Mouse (Mus musculus): Measurements from ENCODE around the gene Rab3gap2. TPM values are rescaled to one million over a fixed set of nuclear protein-coding genes. Genes with fewer than 3 reads are reported as not detected.
A peak's percentile ranks its signal among the peaks of the same experiment; 100 is the strongest.

Gene Rab3gap2
- polyA plus RNA-seq, 1 experiment from 2014 or later: 15.0 TPM

- Histone ChIP-seq H3K9me3 (replicated peaks; ENCODE audit: low read length) (no peaks in the 10 kb centered on the region), H3K27me3 (ENCODE audit: insufficient read depth, low read length) (no peaks in the 10 kb centered on the region), H3K36me3 (ENCODE audit: insufficient read depth, low read length) (peaks cover 48% of the 10 kb centered on the region; the same call in 1 of the 2 replicates), H3K27ac (no peak overlapping the region), H3K9ac (ENCODE audit: low read depth, low read length) (no peak overlapping the region), H3K4me2 (ENCODE audit: low read length) (no peak overlapping the region), H3K4me1 (replicated peaks; ENCODE audit: insufficient read depth, low read length) (no peaks in the 10 kb centered on the region), H3K4me3 (replicated peaks; ENCODE audit: low read depth, low read length) (no peak overlapping the region)
- DNase-seq (ENCODE audit: low spot score) (no peak), ATAC-seq (replicated peaks; ENCODE audit: low FRiP score, low read depth) (no peak)
- no peak for TF ChIP-seq CTCF (IDR thresholded peaks at IDR 0.05; ENCODE audit: low read depth)
- WGBS: 83% methylated on average over 9 of the region's 9 CpGs
Observed at GRCm38 (mm10) chr1:185271373-185271772, 67.5 kb downstream of the Rab3gap2 start.

- Histone ChIP-seq H3K4me3 (replicated peaks; ENCODE audit: low read depth, low read length) (no peak overlapping the region), H3K4me2 (ENCODE audit: low read length) (no peak overlapping the region), H3K36me3 (ENCODE audit: insufficient read depth, low read length) (peaks cover 60% of the 10 kb centered on the region; the same call in 1 of the 2 replicates), H3K9ac (ENCODE audit: low read depth, low read length) (no peak overlapping the region), H3K27ac (peak overlapping the region; percentile 37; the same call in 1 of the 2 replicates), H3K27me3 (ENCODE audit: insufficient read depth, low read length) (no peaks in the 10 kb centered on the region), H3K9me3 (replicated peaks; ENCODE audit: low read length) (no peaks in the 10 kb centered on the region), H3K4me1 (replicated peaks; ENCODE audit: insufficient read depth, low read length) (no peaks in the 10 kb centered on the region)
- DNase-seq (ENCODE audit: low spot score) (no peak), ATAC-seq (replicated peaks; ENCODE audit: low FRiP score, low read depth) (peak; percentile 57; the same call in 1 of the 2 replicates)
- no peak for TF ChIP-seq CTCF (IDR thresholded peaks at IDR 0.05; ENCODE audit: low read depth)
- WGBS: 87% methylated on average over 5 of the region's 5 CpGs
Observed at GRCm38 (mm10) chr1:185274819-185275545, 71.1 kb downstream of the Rab3gap2 start.

- no peak for TF ChIP-seq CTCF (IDR thresholded peaks at IDR 0.05; ENCODE audit: low read depth)
- 78% methylated on average over 7 of the region's 7 CpGs for WGBS
- Histone ChIP-seq H3K4me1 (replicated peaks; ENCODE audit: insufficient read depth, low read length) (no peaks in the 10 kb centered on the region), H3K36me3 (ENCODE audit: insufficient read depth, low read length) (peaks cover 67% of the 10 kb centered on the region), H3K27ac (peak overlapping the region; percentile 42), H3K4me3 (replicated peaks; ENCODE audit: low read depth, low read length) (no peak overlapping the region), H3K9me3 (replicated peaks; ENCODE audit: low read length) (no peaks in the 10 kb centered on the region), H3K4me2 (ENCODE audit: low read length) (no peak overlapping the region), H3K27me3 (ENCODE audit: insufficient read depth, low read length) (no peaks in the 10 kb centered on the region), H3K9ac (ENCODE audit: low read depth, low read length) (no peak overlapping the region)
- ATAC-seq (replicated peaks; ENCODE audit: low FRiP score, low read depth): no peak
- DNase-seq (ENCODE audit: low spot score): no peak
Observed at GRCm38 (mm10) chr1:185275976-185276375, 72.1 kb downstream of the Rab3gap2 start.

- no peaks in the 10 kb centered on the region for H3K4me1 ChIP-seq (replicated peaks; ENCODE audit: insufficient read depth, low read length)
- 74% methylated on average over 11 of the region's 11 CpGs for WGBS
- no peaks in the 10 kb centered on the region for H3K9me3 ChIP-seq (replicated peaks; ENCODE audit: low read length)
- H3K27me3 ChIP-seq (ENCODE audit: insufficient read depth, low read length): no peaks in the 10 kb centered on the region
- no peak for TF ChIP-seq CTCF (IDR thresholded peaks at IDR 0.05; ENCODE audit: low read depth)
- H3K4me3 ChIP-seq (replicated peaks; ENCODE audit: low read depth, low read length): no peak overlapping the region
- DNase-seq (ENCODE audit: low spot score) (peak; percentile 27), ATAC-seq (replicated peaks; ENCODE audit: low FRiP score, low read depth) (no peak)
- H3K9ac ChIP-seq (ENCODE audit: low read depth, low read length): no peak overlapping the region
- peaks cover 66% of the 10 kb centered on the region for H3K36me3 ChIP-seq (ENCODE audit: insufficient read depth, low read length)
- no peak overlapping the region for H3K4me2 ChIP-seq (ENCODE audit: low read length)
- H3K27ac ChIP-seq: no peak overlapping the region
Observed at GRCm38 (mm10) chr1:185277022-185277421, 73.1 kb downstream of the Rab3gap2 start.

- Histone ChIP-seq H3K4me1 (replicated peaks; ENCODE audit: insufficient read depth, low read length) (no peaks in the 10 kb centered on the region), H3K4me3 (replicated peaks; ENCODE audit: low read depth, low read length) (no peak overlapping the region), H3K4me2 (ENCODE audit: low read length) (no peak overlapping the region), H3K27ac (no peak overlapping the region), H3K27me3 (ENCODE audit: insufficient read depth, low read length) (no peaks in the 10 kb centered on the region), H3K9me3 (replicated peaks; ENCODE audit: low read length) (no peaks in the 10 kb centered on the region), H3K36me3 (ENCODE audit: insufficient read depth, low read length) (peaks cover 72% of the 10 kb centered on the region), H3K9ac (ENCODE audit: low read depth, low read length) (no peak overlapping the region)
- TF ChIP-seq CTCF (IDR thresholded peaks at IDR 0.05; ENCODE audit: low read depth): no peak
- DNase-seq (ENCODE audit: low spot score): no peak
- ATAC-seq (replicated peaks; ENCODE audit: low FRiP score, low read depth): no peak
- 72% methylated on average over 9 of the region's 9 CpGs for WGBS
Observed at GRCm38 (mm10) chr1:185279288-185279687, 75.4 kb downstream of the Rab3gap2 start.

GRCm38 (mm10) chr1:185280616-185281015 lies 76.7 kb downstream of the Rab3gap2 start:
- H3K9ac ChIP-seq (ENCODE audit: low read depth, low read length): no peak overlapping the region
- DNase-seq (ENCODE audit: low spot score): no peak
- H3K27me3 ChIP-seq (ENCODE audit: insufficient read depth, low read length): no peaks in the 10 kb centered on the region
- no peak for TF ChIP-seq CTCF (IDR thresholded peaks at IDR 0.05; ENCODE audit: low read depth)
- no peak overlapping the region for H3K27ac ChIP-seq
- H3K4me2 ChIP-seq (ENCODE audit: low read length): no peak overlapping the region
- H3K4me1 ChIP-seq (replicated peaks; ENCODE audit: insufficient read depth, low read length): no peaks in the 10 kb centered on the region
- 88% methylated on average over 4 of the region's 4 CpGs for WGBS
- H3K36me3 ChIP-seq (ENCODE audit: insufficient read depth, low read length): peaks cover 75% of the 10 kb centered on the region
- H3K4me3 ChIP-seq (replicated peaks; ENCODE audit: low read depth, low read length): no peak overlapping the region
- no peaks in the 10 kb centered on the region for H3K9me3 ChIP-seq (replicated peaks; ENCODE audit: low read length)
- ATAC-seq (replicated peaks; ENCODE audit: low FRiP score, low read depth): no peak

All from kidney, postnatal 0 days (tissue).